Mouse (Mus musculus) gastrocnemius, postnatal 4 days (tissue): ENCODE results near the gene Zbtb39. TPM values are rescaled to one million over a fixed set of nuclear protein-coding genes. Genes with fewer than 3 reads are reported as not detected.
A peak's percentile ranks its signal among the peaks of the same experiment; 100 is the strongest.
"Not testable (repeated sequence)": the region's sequence is repeated elsewhere in the genome, so short reads cannot be mapped to it uniquely, and the experiment has no call there.

ENCODE experiments used
- DNase-seq, 2 experiments: peaks; one replicate each; pipeline ENCODE4 v3.0.0; 2021 to 2022; ENCODE audit warnings: low spot score in 2 of 2, mixed read lengths in 2 of 2
- total RNA-seq, 2 experiments: library from RNA; stranded (reverse); gene quantifications; 2 replicates each; pipeline ENCODE4 v1.2.3; 2021

Zbtb39 gene
- total RNA-seq, 2 experiments from 2014 or later, result 6.9 to 8.2 TPM

DNA sequence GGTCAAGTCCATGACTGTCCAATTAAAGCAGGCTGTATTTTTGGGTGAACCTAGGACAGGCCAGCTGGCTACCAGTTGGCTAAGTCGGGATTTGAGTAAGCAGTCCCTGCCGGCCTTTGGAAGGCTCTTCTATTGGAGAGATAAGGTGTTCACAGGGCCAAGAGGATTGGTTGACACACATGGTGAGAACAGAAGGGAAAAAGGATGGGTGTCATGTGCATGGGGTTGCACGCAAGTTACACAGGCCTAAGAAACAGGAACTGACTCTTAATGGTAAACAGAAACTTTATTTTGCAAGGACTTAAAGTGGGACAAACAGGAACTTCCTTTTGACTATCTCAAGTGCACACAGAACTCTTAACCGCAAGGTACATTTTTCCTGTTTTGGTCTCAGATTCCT lies 2.4 kb upstream of the Zbtb39 start:
- DNase-seq, result no peak

DNA sequence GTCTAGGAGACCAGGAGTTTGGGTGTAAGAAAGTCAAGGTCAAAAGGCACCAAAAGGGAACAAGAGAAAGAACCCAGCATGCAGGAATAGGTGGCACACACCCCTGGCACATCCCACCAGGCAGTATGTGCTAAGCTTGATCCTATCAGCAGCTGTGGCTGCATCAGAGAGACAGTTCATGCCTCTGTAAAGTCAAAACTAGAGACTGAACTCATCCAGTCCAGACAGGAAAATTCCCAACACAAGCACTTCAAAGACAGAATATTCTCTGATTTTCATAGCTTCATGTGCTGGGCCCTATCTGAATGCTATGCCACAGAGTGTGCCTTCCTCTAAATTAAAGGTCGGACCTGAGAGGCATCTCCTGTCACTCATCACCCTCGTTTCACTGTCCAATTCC lies 1.8 kb upstream of the Zbtb39 start:
- DNase-seq, result no peak

DNA sequence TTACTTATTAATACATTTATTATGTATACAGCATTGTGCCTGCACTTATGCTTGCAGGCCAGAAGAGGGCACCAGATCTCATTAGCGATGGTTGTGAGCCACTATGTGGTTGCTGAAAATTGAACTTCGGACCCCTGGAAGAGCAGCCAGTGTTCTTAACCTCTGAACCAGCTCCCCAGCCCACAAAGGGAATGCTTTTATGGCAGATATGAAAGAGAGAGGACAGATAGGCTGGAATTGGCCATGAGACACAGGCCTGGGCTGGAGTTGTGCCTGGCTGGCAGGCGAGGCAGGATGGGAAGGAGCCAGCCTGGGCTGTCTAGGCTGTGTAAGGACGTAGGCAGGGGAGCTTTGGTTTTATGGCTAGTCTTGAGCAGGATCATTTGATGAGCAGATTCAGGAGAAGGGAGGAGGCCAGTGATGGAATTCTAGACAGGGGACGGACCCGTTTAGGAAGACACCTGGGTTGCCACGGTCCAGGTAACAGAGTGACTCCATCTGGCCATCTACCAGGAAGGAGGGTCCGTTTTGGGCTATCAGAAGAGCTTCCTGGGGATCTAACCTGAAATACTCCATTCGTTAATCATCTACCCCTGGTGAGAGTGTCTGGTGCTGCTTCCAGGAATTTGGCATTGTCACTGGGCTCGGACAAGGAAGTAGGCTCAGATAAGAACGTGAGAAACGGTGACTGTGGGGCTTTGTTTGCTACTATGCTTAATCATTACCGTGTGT lies 1.0 kb upstream of the Zbtb39 start:
- no peak for DNase-seq

DNA sequence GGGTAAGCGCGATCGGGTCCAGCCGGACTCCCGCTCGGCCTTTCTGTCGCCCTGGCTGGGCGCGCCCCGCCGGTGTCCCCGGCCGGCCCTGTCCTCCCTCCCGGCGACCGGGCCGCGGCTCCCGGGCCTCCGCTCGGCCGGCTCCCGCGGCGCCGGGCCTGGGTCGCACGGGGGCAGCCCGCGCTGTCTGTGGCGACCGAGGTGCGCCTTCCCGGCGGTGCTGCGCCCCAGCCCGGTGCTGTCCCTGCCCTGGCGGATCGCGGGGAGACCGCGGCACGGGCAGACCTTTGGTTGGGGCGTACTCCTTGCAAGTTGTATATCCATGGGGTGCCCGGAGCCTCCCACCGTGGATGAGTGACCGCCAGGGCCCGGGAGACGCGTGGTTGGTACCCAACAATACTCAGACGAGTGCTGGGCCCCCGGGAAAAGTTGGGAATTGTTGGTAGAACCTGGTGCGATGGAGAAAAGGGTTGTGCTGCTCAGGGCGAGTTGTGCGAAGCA lies 373 bp downstream of the Zbtb39 start:
- peak; percentile 31 to 38 for DNase-seq

DNA sequence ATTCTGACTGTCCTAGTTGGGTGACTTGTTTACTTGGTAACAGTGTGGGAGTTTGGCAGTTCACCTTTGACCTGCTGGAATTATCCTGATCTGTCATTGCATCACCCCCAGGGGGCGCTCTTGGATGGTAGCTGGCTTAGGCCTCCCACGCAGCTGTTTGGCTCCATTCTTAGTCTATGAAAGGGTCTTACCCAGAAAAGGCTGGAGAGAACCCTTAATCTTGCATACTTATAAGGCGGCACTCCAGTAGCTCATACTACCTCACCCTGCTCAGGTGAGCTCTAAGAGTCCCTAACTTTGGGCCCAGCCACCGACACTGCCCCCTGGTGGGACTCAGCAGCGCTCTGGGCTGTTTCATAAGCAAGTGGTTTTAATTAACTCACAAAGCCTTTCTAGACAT lies 5.3 kb downstream of the Zbtb39 start:
- peak in 1 of 2 experiments; percentile 49 for DNase-seq

DNA sequence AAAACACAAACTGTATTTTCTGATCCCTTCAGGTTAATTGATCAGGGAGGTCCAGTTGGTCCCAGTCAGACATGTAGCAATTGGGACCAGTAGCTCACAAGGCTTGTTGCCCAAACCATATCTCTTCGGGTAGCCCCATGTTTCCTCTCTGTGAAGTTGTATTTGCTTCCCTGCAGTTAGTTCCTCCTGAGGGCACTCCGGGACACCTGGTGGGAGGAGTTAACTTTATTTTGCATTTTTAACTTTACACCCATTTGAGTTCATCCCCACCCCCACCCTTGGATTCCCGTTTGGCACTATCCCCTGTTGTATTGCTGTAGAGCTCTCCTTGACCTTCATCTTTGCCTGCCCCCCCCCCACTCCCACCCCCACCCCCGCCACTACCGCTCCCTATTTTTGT lies 6.5 kb downstream of the Zbtb39 start:
- no peak for DNase-seq

DNA sequence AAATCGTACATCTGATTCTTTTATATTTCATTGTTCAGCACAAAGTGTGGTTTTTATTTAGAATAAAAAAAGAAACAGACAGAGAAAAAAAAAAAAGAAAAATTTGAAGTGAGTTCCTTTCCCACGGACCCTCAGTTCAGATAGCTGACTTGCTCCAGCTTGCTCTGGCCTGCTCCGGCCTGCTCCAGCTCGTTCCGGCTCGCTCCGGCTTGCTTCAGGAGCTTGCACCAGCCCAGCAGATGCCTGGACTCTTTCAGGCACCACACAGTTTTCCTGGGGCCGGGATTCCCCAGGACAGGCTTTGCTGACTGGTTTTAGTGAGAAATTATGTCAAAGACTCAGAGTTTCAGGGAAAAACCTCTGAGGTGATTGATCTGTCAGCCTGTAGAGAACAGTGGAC lies 7.9 kb downstream of the Zbtb39 start:
- DNase-seq, result no peak

DNA sequence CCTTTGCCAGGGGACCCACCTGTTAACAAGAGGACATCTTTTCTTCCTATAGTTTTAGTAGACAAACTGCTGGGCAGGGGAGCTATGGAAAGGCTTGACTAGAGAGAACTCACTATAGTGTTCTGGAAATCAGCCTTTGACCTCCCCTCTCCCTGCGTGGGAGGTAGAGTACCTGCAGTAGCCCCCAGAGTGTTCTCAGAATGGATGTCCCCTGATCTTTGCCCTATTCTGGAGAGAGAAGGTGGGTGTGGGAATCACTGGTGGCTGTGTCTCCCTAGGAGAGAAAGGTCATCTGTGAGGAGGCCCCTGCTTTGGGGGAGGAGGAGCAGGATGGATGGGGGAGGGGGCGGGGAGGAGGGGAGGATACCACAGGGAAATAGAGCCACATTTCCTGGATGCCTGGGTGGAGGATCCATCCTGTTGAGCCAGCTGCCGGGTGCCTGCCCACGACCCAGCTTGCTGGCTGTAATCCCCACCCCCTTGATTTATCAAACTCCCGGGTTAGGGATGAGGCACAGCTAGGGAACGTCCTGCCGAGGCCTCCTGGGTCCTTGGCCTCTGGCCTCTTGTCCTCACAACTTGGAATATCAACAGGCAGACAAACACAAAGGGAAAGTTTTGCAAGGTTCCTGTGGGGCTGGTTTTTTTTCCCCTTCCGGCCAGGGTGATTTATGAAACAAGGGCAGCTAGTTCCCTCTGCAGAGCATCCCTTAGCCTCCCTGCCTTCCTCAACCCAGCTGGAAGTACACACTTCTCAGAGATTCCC lies 9.7 kb downstream of the Zbtb39 start:
- DNase-seq, result peak in 1 of 2 experiments; percentile 8

DNA sequence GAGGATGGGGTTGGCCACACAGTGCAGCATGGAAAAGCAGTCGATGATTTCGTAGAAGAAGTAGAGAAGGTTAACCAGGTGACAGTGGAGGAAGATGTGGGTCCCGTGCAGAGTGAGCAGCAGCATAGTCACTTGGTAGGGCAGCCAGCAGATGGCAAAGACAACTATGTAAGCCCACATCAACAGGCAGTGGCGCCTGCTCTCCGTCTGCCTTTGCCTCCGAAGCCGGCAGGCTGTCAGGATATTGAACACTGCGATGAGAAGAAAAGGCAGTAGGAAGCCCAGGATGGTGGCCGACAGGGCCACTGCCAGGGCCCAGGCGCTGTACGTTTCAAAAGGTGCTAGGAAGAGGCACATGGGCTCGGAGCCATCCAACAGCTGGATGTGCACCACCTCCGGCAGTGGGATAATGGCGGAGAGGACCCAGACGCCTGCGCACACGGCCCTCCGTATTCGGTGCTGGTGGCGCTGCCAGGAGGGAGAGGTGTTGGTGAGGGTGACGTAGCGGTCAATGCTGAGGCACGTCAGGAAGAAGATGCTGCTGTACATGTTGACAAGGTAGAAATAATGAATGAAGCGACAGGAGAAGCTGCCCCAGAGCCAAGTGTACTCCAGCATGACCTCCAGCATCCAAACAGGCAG lies 10.9 kb downstream of the Zbtb39 start:
- DNase-seq, result peak in 1 of 2 experiments; percentile 9

DNA sequence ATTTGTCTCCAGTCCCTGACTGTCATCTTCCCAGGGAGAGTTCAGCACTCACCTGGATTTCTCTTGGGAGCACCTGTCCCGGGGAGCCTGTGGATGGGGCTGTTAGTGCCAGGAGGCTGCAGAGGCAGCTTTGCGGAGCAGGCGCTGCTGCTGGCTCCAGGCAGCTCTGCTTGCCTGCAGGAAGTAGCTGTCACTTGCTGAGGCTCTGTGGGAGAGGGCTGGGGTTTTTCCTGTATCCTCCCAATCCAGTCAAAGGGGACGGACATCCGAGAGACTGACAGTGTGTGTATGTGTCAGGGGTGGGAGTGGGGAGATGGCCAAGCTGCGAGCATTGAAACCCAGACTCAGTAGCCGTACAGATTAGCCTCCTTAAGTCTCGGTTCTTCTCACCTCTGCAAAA lies 12.2 kb downstream of the Zbtb39 start, which contains the start of gene Gpr182:
Gpr182 (minus strand) TSS at position 185 of the 400 bp plus-strand sequence.
- no peak for DNase-seq

DNA sequence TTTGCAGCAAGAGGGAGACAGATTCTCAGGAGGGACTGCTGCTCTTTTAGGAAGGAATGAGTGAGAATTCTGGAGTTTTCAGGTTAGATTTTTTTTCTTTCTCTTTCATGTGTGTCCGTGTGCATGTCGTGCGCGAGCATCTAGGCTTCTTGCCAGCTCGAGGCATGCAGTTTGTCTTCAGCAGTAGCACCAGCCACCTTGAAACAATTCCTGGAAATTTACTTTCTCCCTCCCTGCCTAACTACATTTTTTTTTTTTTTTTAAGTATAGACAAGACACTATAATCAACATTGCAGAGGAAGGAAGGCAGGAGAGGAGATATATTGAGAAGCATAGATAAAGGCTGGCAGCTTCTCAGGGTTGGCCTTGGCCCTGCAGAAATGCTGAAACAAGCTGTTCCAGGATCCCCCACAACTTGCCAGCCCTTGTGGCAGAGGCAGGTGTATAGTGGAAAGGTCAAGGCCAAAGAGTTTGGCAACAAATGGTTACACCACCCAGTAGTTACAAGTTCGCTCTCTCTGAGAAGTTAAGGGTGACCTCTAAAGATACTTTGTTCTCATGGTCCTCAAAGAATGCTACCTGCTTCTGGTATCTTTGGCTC lies 15.3 kb downstream of the Zbtb39 start:
- DNase-seq, result peak in 1 of 2 experiments; percentile 5

DNA sequence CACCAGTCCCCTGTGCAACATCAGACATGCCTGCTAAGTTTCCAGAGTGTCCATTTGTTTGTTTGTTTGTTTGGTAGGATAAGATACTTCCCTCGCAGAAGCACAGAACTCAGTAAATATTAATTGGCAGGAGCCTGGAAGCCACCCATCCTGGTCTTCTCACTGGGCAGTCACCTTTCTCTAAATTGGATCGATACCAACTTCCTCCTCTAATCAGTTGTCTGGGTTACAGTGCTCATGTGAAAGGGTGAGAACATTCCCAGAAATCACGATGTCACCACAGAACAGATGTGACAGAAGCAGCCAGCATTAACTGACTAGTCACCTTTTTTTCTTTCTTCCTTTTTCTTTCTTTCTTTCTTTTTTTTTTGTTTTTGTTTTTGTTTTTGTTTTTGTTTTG lies 15.9 kb downstream of the Zbtb39 start:
- DNase-seq, result no peak

DNA sequence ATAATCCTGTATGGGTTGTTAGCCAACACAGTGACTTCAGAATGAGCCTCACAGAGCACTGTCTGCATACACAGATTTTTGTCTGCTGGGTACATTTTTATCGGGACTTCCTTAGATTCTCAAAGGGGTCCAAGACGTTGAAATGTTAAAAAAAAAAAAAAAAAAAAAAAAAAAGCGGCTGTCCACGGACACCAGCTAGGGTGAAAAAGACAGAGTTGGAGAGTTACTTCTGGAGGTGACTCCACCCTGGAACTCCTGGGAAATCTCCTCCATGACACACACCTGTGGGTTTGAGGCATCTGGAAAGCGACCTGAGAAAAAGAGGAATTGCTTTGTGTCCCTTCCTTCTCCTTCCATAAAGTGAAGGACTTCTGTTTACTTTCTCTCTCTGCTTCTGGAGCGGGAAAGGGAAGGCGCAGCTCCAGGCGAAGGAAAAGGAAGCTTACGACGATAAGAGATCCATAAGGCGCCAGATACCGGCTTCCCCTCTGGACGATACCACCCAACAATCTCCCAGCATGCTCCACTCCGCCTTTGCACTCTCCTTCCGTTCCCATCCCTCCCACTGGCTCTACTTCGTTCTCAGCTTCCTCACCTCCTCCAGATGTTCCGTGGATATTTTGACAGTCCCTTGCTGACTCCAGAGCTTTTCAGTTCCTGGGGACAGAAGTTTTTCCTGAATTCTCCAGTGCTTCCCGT lies 16.6 kb downstream of the Zbtb39 start:
- DNase-seq, result peak in 1 of 2 experiments; percentile 12

DNA sequence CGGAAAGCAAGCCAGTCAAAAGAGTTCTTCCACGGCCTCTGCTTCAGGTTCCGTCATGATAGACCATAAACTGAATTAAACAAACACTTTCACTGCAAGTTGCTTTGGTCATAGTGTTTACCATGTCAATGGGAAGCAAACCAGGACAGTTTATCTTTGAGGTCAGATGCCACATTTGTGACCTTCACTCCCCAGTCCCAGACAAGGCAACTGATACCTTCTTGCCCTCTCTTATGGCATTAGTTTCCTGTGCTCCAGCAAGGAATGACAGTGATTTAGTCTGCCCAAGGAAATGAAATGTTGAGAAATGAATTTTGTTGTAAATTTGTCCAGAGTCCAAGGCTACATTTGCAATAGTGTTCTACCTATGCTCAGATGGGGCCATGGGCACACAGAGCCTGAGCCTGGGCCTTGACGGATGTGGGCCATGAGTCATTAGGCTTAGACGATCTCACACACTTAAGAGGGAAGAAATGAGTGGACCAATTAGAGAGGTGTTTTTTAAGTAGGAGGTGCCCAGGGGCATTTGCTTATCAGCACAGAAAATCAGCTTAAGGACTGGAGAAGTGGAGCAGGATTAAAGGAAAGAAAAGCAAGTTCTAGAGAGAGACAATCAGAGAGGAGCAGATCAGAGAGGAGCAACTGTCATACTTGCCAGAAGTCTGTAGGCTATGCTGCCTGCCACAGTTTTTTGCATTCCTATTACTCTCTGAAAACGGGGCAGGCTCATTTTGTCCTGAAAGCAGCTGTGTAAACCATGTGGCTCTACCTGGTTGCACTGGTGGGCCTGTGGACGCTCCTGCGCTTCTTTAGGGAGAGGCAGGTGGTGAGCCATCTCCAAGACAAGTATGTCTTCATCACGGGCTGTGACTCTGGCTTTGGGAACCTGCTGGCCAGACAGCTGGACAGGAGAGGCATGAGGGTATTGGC lies 20.1 kb downstream of the Zbtb39 start, which contains the start of the genes Rdh1 and Rdh16f1:
Rdh1 (plus strand) TSS at position 541 of the 930 bp plus-strand sequence.
Rdh16f1 (plus strand) TSS at position 607 of the 930 bp plus-strand sequence.
- peak in 1 of 2 experiments; percentile 0 for DNase-seq

DNA sequence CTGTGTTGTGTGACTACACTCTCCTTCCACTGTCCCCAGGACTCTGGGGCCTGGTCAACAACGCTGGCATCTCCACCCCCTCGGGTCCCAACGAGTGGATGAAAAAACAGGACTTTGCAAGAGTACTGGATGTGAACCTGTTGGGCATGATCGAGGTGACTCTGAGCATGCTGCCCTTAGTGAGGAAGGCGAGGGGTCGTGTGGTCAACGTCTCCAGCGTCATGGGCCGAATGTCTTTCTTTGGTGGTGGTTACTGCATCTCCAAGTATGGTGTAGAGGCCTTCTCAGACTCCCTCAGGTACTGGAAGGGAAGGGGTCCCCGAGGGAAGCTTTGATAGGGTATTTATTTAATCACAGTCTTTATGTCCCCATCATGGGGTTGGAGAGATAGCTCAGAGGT lies 23.6 kb downstream of the Zbtb39 start:
- DNase-seq, result not testable (repeated sequence)

DNA sequence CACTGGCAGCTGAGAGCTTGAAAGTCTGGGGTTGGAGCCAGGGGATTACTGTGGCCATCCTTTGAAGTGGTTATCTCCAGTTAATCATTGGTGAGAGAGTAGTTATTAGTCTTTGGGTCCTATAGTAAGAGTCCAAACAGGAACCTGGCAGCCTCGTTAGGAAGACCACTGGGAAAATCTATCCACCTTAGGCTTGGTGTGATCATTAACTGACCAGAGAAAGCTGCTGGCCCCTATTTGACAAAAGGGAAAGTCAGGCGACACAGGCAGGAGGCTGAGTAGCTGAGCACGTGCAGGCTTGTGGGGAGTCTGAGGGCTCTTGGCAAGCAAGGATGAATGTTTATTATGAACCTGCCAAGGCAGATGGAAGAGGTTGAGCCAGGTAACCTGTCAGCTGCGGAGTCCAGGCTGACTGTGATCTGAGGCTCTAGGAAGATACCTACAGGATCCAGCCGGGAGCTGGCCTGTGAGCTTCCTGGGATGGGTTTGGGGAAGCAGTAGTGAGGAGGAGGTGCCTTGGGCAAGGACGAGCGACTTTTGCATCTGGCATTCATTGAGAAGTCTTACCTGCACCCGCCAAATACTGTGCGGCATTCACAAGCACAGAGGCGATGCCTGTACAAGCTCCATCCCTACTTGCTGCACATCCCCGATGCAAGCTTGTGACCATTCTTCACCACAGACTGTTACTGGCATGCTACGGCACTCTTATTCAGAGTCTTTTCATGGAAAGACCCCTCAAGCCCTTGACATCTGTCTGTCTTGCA lies 24.8 kb downstream of the Zbtb39 start:
- no peak for DNase-seq

DNA sequence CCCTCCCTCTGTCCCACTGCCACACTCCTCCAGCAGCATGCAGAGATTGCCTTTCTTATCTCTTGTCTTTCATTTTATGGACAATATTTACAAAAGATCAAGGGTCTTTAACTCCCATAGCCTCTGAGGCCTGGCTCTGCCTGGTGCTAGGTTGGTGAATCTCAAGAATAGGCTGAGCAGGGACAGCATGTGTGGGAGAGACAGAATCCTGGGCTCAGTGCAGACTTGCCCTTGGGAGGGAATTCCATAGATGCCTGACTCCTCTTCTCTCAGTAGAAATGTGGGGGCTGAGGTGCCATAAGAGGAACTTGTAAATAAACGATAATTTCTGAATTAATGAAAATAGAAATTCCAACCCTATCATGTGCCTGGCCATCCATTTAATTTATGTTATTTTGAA lies 27.2 kb downstream of the Zbtb39 start:
- DNase-seq, result no peak

DNA sequence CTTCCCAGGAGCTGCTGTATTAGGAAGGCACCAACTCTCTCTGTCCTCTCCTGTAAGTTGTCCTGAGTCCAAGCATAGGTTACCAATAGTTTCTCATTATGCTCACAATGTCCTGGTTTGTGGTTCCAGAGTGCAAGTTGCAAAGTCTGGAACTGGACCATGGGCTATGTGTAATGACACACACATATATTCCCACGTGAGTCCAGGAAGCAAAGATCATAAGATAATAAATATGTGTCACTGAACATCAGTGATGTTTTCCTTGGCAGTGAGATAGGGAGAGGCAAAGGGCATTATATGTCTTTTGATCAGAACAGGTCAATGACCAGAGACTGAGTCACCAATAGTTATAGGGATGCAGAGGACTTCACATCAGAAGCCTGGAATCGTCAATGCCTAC lies 36.7 kb downstream of the Zbtb39 start, which contains the start of gene Rdh9:
Rdh9 (plus strand) TSS at position 376 of the 400 bp plus-strand sequence.
- no peak for DNase-seq

DNA sequence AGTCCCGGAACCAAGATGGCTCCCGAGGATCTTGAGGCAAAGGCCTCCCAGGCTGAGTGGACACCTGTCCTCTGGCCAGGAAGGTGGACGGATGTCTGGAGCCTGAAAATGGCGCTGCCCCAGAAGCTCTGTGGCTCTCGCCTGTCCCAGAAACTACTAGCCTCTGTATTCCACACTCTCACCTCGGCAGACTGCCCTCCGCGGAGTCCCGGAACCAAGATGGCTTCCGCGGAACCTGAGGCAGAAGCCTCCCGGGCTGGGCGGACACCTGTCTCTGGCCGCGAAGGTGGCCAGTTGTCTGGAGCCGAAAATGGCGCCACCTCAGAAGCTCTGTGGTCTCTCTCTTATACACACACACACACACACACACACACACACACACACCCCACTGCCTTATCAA lies 43.0 kb downstream of the Zbtb39 start:
- DNase-seq, result not testable (repeated sequence)
